Mouse (Mus musculus) CH12.LX (cell line): Measurements from ENCODE around the gene Clec12a.

Experiments used
- CTCF ChIP-seq, 2 experiments: IDR thresholded peaks in 1 of 2; conservative IDR thresholded peaks in 1 of 2; 2 replicates each; pipeline ENCODE4 v1.5.1; 2011 to 2012; ENCODE audit warnings: low read depth in 2 of 2, low read length in 2 of 2, improper control_type of control experiment in 1 of 2, inconsistent platforms in 1 of 2, mild to moderate bottlenecking in 1 of 2, moderate library complexity in 1 of 2
- EP300 ChIP-seq: IDR thresholded peaks from 2 replicates; pipeline ENCODE4 v1.6.1; 2011; ENCODE audit warnings: low read length, improper control_type of control experiment
- POLR2A ChIP-seq: IDR thresholded peaks from 2 replicates; pipeline ENCODE4 v1.6.1; 2011; ENCODE audit warnings: low read depth, mild to moderate bottlenecking, improper control_type of control experiment, low read length
- SMC3 ChIP-seq: IDR thresholded peaks from 2 replicates; pipeline ENCODE4 v1.6.1; 2011; ENCODE audit warnings: low read depth, low read length, improper control_type of control experiment
- ZC3H11A ChIP-seq: IDR thresholded peaks from 2 replicates; pipeline ENCODE4 v1.6.1; 2012; ENCODE audit warnings: low read depth, mild to moderate bottlenecking, inconsistent platforms, low read length, improper control_type of control experiment
- ZMIZ1 ChIP-seq: IDR thresholded peaks from 2 replicates; pipeline ENCODE4 v1.6.1; 2012; ENCODE audit warnings: low read depth, mild to moderate bottlenecking, inconsistent platforms, low read length, improper control_type of control experiment

DNA sequence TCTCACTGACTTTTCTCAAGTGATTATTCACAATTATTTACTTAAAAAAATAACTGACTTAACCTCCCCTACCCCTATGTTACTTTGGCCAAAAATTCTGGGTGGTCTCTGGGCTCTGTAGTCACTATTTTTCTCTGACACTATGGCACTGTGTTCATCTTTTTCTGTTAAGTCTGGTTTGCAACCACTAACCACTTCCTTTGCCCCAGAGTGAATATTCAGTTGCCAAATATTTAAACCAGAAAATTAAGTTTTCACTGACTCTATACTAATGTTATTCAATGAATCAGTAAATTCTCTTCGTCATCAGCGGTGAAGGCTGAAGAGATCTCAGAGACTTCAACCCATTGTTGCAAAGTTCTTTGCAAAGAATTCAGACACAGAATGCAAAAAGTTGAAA, 13.3 kb downstream of the Clec12a start:
- no peak for TF ChIP-seq POLR2A
- no peak for TF ChIP-seq EP300
- TF ChIP-seq CTCF (conservative IDR thresholded peaks at IDR 0.05 in 1 of 2, IDR thresholded peaks at IDR 0.05 in 1 of 2; ENCODE audit: low read depth in 2 of 2, low read length in 2 of 2) = no peak
- TF ChIP-seq ZMIZ1 = no peak
- no peak for TF ChIP-seq SMC3
- no peak for TF ChIP-seq ZC3H11A
